Mouse (Mus musculus) mouse trophoblast stem cell (cell line): ENCODE results near the gene Galntl6.
"Not testable (repeated sequence)": the region's sequence is repeated elsewhere in the genome, so short reads cannot be mapped to it uniquely, and the experiment has no call there.

Source experiments
- in situ Hi-C, 2 experiments: fragments of 300-500 bp; cut with MseI, MboI; formaldehyde crosslinking; loops; 2 replicates in 1 of 2; 3 replicates in 1 of 2; pipeline ENCODE4 v1.15.1; 2025

The Galntl6 gene

DNA sequence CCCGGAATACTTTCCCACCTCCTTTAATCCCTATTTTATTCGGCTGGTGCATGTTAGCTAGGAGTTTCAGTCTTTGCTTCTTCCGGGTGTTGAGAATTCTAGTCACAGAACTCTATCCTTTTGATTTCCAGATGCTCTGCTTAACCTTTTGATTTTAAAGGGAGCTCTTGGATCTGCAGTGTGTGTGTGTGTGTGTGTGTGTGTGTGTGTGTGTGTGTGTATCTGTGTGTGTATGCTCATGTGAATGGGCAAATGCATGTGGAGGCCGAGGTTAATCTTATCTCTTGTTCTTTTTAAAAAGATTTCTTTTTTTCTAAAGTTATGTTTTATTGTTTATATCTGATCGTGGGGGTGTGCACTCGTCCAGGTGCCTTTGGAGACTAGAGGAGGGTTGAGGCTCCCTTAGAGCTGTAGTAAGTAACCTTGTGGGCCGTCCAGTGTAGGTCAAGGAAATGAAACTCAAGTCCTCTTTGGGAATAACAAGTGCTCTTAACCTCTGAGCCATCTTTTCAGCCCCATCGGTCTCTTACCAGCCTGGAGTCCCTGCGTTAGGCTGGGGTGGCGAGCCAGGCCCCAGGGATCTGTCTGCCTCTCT lies 1145.9 kb downstream of the Galntl6 start:
- in situ Hi-C loops: no loop called here

DNA sequence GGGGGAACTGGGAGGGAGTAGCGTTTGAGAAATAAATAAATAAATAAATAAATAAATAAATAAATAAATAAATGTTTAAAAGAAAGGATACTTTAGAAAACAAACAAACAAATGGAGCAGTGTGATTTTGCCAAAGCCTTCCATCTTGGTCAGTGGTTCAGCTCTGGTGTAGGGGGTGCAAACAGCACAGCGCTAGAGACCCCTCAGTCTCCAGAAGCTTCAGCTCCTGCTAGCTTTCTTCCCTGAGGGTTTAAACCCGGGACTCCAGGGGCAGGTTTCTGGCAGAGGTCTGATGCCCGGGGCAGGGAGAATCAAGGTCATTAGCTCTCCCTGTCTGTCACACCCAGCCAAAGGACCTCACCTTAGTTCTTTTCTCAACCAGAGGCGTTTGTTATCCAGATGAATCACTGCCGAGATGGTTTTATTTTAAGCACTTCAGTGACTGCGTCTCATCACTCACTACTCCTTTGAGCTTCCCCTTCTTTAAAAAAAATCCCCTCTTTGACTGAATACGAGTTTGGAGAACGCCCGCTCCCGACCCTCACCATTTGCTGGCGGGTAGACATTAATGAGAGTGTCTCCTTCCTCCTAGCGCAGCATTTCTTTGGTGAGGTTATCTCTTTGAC lies 1146.6 kb downstream of the Galntl6 start:
- in situ Hi-C loops: no loop called here

DNA sequence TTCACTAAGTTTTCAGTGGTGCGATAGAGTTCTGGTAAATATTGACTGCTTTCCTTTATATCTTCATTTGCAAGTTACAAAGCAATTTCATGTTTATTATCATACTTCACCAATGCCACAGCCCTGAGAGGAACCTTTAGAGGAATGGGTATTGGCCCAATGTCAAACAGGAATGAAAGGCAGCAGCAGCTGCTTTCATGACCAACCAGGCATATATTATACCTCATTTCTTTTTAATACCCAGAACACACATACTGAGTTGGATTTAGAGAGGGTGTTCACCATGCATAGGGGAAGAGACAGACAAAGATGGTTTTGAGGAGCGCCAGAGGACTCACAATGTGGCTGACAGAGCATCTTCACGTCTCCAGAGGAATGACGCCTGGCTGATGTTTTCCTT lies 1147.2 kb downstream of the Galntl6 start:
- in situ Hi-C loops: no loop called here

DNA sequence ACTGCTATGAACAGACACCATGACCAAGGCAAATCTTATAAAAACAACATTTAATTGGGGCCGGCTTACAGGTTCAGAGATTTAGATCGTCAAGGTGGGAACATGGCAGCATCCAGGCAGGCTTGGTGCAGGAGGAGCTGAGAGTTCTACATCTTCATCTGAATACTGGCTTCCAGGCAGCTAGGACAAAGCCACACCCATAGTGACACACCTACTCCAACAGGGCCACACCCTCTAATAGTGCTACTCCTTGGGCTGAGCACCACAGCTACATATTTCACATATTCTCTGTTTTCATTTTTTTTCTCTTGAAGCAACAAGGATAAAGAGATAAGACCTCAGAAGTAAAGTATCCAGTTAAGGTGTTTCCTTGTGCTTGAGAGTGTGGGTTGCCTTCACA lies 1149.8 kb downstream of the Galntl6 start:
- in situ Hi-C loops: not testable (repeated sequence)

DNA sequence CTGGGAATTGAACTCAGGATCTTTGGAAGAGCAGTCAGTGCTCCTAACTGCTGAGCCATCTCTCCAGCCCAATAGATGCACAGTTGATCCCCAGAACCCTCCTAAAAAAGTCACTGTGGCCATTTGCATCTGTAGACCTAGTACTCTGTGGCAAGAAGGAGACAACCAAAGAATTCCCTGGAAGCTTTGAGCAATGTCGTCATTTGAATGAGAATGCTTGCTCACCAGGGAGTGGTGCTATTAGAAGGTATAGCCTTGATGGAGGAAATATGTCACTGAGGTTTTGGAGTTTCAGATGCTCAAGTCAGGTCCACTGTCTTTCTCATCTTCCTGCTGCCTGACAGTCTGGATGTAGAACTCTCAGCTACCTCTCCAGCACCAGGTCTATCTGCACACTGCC lies 1151.5 kb downstream of the Galntl6 start:
- in situ Hi-C loops: no loop called here

DNA sequence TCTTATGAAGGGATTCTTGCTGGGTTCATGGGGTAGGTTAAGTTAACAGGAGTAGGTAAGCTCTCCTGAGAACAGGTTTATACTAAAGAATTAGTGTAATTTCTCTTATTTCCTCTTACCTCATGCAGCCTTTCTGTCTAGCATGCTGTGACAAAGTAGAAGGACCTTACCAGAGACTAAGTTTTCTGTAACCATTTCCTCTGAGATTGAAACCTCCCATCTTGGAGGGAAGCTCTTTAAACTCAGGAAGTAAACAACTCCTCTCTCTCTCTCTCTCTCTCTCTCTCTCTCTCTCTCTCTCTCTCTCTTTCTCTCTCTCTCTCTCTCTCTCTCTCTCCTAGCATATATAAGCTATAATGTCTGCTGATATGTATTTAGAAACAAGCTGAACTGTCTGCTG lies 1153.6 kb downstream of the Galntl6 start:
- in situ Hi-C loops: no loop called here

DNA sequence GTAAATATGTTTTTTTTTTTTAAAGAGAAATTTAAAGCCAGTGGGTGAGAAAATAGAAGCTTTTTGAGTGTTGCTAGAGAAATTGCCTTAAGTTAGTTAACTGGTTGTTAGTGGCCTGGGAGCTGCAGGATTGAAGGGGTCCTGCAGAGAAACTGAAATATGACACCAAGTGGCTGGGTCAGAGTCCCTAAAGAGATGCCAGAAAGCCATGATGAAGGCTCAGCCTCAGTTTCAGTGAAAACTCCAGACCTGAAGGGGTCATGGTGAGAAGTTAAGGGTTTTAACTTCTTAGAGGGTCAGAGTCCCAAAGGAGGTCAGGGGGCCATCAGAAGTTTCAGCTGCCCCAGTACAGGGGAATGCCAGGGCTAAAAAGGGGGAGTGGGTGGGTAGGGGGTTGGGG lies 1155.0 kb downstream of the Galntl6 start:
- in situ Hi-C loops: no loop called here

DNA sequence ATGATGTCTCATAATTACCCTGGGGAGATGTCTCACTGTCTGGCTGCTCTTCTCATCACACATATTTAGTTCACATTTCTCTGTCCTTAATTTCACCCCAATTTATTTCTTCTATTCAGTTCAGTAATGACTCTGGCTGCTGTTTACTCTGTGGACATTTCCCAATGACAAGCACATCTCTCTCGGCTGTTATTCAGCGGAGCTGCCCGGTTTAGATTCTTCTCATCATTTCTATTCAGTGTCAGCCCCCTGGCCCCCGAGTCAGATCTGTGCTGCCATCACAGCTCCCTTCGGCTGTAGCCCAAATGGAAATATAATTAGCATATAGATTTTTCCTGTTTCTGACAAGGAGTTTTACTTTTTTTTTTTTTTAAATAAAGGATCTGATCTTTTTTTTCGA lies 1158.4 kb downstream of the Galntl6 start:
- in situ Hi-C loops: no loop called here

DNA sequence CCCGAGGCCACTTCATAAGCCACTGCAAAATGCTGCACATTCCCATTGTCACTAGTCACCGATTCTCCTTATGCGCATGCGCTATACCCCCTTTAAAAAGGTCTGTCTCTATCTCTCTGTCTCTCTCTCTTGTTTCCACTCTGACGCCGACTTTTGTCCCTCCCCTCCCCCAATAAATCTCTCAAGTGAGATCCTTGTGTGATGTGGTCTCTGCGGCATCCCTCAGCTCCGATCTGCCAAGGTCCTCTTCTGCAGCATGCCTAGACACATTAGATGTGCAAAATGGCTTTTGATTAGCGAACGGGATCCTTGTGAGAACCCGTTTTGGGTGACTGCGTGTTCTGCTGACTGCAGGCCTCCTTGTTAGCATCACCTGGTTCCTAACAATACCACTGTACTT lies 1168.8 kb downstream of the Galntl6 start:
- in situ Hi-C loops: no loop called here

DNA sequence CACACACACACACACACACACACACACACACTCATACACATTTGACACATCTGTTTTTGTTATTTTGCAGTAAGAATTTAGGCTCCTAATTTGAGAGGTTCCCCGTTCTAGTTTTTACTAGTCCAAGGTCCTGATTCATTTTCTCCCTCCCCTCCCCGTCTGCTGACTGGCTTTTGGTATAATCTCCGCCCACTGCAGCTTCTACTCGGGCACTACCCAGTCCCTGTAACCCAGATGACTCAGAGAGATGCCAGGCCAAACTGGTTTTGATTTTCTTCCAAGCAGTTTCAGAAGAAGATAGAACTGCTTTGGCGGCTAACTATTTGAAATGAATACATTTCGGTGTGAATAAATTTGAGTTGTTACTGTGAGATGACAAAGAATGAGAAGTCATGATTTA lies 1170.5 kb downstream of the Galntl6 start:
- in situ Hi-C loops: no loop called here

DNA sequence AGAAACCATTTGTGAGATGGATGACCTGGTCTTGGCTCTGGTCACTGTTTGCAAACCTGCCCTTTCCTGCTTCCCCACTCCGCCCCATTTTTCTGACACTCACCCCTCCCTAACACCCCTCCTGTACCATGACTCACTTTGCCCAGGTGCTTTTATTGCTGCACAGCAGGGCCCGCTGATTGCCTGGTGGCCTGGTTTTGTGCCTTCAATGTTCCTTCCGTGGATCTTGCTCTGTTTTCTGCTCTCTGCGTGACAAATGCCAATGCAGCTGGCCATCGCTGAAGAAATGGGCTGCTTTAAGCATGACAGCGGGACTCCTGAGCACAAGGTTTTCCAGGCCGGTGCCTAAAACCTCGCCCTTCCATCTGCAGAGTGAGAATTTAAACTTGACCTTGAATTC lies 1171.1 kb downstream of the Galntl6 start:
- in situ Hi-C loops: no loop called here

DNA sequence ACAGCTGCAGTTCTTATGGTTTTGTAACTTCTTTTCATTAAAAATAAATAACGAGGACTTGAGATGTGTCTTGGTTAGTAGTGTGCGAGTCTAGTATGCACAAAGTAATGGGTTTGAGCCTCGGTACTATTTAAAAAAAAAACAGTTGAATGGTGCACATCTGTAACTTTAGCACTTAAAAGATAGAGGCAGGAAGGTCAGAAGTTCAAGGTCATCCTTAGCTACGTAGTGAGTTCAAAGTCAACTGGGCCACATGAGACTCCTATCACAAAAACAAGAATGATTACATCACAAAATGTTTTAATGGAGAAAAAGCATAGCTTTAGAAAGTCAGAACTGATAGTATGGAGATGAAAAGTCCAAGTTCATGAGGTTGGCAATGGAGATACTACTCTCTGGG lies 1175.2 kb downstream of the Galntl6 start:
- in situ Hi-C loops: no loop called here

DNA sequence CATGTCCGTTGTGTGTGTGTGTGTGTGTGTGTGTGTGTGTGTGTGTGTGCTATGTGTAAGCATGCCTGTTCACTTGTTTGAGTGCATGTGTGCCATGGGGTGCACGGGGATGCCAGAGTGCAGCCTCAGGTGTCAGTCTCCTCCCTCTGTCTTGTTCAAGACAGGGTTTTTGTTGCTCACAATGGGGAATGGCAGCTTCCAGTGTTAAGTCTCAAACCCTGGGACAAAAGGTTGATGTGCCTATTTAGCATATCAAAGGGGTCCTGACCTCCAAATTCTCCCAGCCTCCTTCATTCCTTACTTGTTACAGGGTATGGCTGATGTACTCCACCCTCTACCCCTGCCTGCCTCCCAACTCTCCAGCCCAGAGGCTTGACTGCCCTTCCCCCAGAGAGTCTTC lies 1179.6 kb downstream of the Galntl6 start:
- in situ Hi-C loops: no loop called here

DNA sequence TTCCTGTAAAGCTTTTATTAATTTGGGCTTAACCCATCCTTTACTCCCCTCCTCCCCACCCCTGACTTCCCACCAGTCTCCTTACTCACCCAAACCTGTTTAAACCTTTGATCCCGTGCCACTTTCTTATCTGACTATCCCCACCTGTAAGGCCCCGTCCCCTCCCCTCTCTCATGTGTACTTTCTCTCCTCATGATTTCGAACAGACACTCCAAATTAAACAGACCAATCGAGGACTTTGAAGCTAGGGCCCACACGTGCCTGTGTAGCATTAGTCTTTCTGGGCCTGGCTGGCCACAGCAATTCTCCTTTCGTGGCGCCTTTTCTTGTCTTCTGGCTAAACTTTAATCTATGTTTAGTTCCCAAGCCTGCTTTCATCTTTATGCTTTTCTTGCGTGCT lies 1180.8 kb downstream of the Galntl6 start:
- in situ Hi-C loops: no loop called here

DNA sequence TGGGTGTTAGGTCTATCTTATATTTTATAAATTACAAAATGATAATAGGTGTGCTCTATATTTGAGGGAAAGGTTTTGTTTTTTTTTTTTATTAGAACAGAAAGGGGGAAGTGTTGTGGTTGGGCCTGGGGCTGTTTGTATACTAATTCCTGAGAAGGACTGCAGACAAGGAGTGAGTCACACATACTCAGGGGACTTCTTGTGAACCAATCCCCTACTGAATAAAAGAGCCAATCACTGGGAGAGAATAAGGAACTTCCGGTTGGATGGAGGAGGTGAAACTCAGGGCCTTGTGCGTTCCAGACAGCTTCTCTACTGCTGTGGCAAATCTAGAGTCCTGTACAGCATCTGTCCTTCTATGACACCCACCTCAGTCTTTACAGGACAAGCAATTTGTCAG lies 1184.2 kb downstream of the Galntl6 start:
- in situ Hi-C loops: no loop called here

DNA sequence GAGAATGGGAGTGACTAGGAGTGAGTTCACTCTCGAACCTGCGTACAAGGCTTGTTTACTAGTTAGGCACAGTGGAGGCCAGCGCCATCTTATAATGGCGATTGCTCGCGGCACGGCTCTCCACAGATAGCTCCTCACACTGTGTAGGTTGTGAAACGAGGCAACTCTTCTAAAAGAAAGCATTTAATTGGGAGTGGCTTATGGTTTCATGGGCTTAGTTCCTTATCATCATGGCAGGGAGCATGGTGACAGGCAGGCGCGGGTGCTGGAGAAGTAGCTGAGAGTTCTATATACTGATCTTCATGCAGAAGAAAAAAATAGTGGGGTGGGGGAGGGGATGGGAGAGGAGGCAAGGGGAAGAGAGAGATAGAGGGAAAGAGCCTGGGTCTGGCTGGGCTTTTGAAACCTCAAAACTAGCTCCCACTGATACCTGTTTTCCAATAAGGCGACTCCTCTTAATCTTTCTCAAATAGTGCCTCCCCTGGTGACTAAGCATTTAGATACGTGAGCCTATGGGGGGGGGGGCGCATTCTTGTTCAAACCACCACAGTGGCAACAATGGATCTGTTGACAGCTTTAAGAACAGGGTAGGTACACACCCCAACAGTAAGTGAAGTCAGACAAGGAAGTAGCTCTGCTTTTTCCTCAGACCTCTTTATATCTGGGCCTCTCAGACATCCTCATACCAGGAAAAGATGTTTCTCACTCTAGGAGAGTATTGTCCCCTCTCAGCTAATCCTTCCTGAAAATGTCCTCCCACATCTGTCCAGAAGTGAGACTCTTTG lies 1187.4 kb downstream of the Galntl6 start:
- in situ Hi-C loops: no loop called here
